Mouse (Mus musculus): Measurements from ENCODE around the gene Mybpc2. TPM values are rescaled to one million over a fixed set of nuclear protein-coding genes. Genes with fewer than 3 reads are reported as not detected.
A peak's percentile ranks its signal among the peaks of the same experiment; 100 is the strongest.

Gene Mybpc2
- polyA plus RNA-seq, 1 experiment from 2014 or later, result 0.17 TPM

- no peak overlapping the region for H3K9ac ChIP-seq
- peaks cover 26% of the 10 kb centered on the region for H3K27me3 ChIP-seq
- H3K4me3 ChIP-seq (replicated peaks), result no peak overlapping the region
- H3K36me3 ChIP-seq (replicated peaks), result peaks cover 64% of the 10 kb centered on the region
- no peak for ATAC-seq (ENCODE audit: low FRiP score)
- H3K4me2 ChIP-seq, result peak overlapping the region; percentile 17; the same call in 1 of the 2 replicates
- H3K9me3 ChIP-seq, result no peaks in the 10 kb centered on the region
- H3K4me1 ChIP-seq, result peaks cover 43% of the 10 kb centered on the region
- 0 out of 2 replicates have a peak overlapping the region, but pooled peaks have one; percentile 2 for H3K27ac ChIP-seq
- 34% methylated on average over 77 of the region's 77 CpGs for WGBS
Observed at GRCm38 (mm10) chr7:44462218-44463055, 62.0 kb downstream of the Mybpc2 start.

- Histone ChIP-seq H3K4me1 (peaks cover 35% of the 10 kb centered on the region), H3K27me3 (peaks cover 26% of the 10 kb centered on the region)
- 83% methylated on average over 57 of the region's 57 CpGs for WGBS
Observed at GRCm38 (mm10) chr7:44461503-44462217, 62.8 kb downstream of the Mybpc2 start.

GRCm38 (mm10) chr7:44460767-44461502 is 63.5 kb downstream of the Mybpc2 start:
- peaks cover 79% of the 10 kb centered on the region for H3K36me3 ChIP-seq (replicated peaks)

More at GRCm38 (mm10) chr7:44461503-44462217, 62.8 kb downstream of the Mybpc2 start:
- H3K9me3 ChIP-seq, result no peaks in the 10 kb centered on the region
- peaks cover 71% of the 10 kb centered on the region for H3K36me3 ChIP-seq (replicated peaks)
- no peak overlapping the region for H3K27ac ChIP-seq
- no peak overlapping the region for H3K4me3 ChIP-seq (replicated peaks)
- no peak overlapping the region for H3K4me2 ChIP-seq
- no peak for ATAC-seq (ENCODE audit: low FRiP score)
- no peak overlapping the region for H3K9ac ChIP-seq

GRCm38 (mm10) chr7:44460067-44460466 is 64.4 kb downstream of the Mybpc2 start:
- WGBS, result 84% methylated on average over 6 of the region's 6 CpGs
- no peak overlapping the region for H3K9ac ChIP-seq
- H3K4me2 ChIP-seq, result no peak overlapping the region
- peaks cover 30% of the 10 kb centered on the region for H3K4me1 ChIP-seq
- peaks cover 26% of the 10 kb centered on the region for H3K27me3 ChIP-seq
- ATAC-seq (ENCODE audit: low FRiP score), result no peak
- no peak overlapping the region for H3K4me3 ChIP-seq (replicated peaks)
- H3K9me3 ChIP-seq, result no peaks in the 10 kb centered on the region
- no peak overlapping the region for H3K27ac ChIP-seq
- peaks cover 86% of the 10 kb centered on the region for H3K36me3 ChIP-seq (replicated peaks)

More at GRCm38 (mm10) chr7:44460767-44461502, 63.5 kb downstream of the Mybpc2 start:
- no peak for ATAC-seq (ENCODE audit: low FRiP score)
- H3K4me3 ChIP-seq (replicated peaks), result no peak overlapping the region
- H3K9me3 ChIP-seq, result no peaks in the 10 kb centered on the region
- 86% methylated on average over 31 of the region's 31 CpGs for WGBS
- no peak overlapping the region for H3K27ac ChIP-seq
- H3K4me2 ChIP-seq, result no peak overlapping the region
- peaks cover 35% of the 10 kb centered on the region for H3K4me1 ChIP-seq
- H3K27me3 ChIP-seq, result peaks cover 26% of the 10 kb centered on the region
- H3K9ac ChIP-seq, result no peak overlapping the region

- ATAC-seq (ENCODE audit: low FRiP score), result no peak
- H3K36me3 ChIP-seq (replicated peaks), result peaks cover 75% of the 10 kb centered on the region
- peaks cover 11% of the 10 kb centered on the region for H3K27me3 ChIP-seq
- no peak overlapping the region for H3K9ac ChIP-seq
- no peaks in the 10 kb centered on the region for H3K9me3 ChIP-seq
- H3K4me3 ChIP-seq (replicated peaks), result no peak overlapping the region
- H3K4me1 ChIP-seq, result peaks cover 20% of the 10 kb centered on the region
- no peak overlapping the region for H3K4me2 ChIP-seq
- 97% methylated on average over 1 of the region's 1 CpGs for WGBS
- no peak overlapping the region for H3K27ac ChIP-seq
Observed at GRCm38 (mm10) chr7:44456302-44456701, 68.2 kb downstream of the Mybpc2 start.

- Histone ChIP-seq H3K9ac (no peak overlapping the region), H3K27ac (0 out of 2 replicates have a peak overlapping the region, but pooled peaks have one; percentile 20)
Observed at GRCm38 (mm10) chr7:44453256-44453655, 71.2 kb downstream of the Mybpc2 start.

More at GRCm38 (mm10) chr7:44453256-44453655, 71.2 kb downstream of the Mybpc2 start:
- Histone ChIP-seq H3K9me3 (no peaks in the 10 kb centered on the region), H3K4me3 (replicated peaks) (no peak overlapping the region), H3K36me3 (replicated peaks) (peaks cover 74% of the 10 kb centered on the region), H3K4me1 (peaks cover 21% of the 10 kb centered on the region), H3K27me3 (no peaks in the 10 kb centered on the region), H3K4me2 (no peak overlapping the region)
- no peak for ATAC-seq (ENCODE audit: low FRiP score)
- WGBS, result 31% methylated on average over 3 of the region's 3 CpGs

Small RNAs within 50 kb of the gene (microRNA-seq; reads per million reads assigned to microRNA genes)
- not detected for gene Mir7052
- gene Mir7053, result 0.97 reads per million

Other genes starting within 250 kb of the Mybpc2 start
- gene Clec11a, start 217.8 kb downstream of the Mybpc2 start, polyA plus RNA-seq (2016; fragmentation: Nextera tagmentation; extraction: Ambion mirVana), result 2.5 and 2.9 TPM in 2 replicates
- gene Shank1, start 214.4 kb downstream of the Mybpc2 start, polyA plus RNA-seq (2016; fragmentation: Nextera tagmentation; extraction: Ambion mirVana), result 7.7 and 8.0 TPM in 2 replicates
- 5.5 and 6.6 TPM in 2 replicates for gene Syt3, start 140.6 kb downstream of the Mybpc2 start, polyA plus RNA-seq (2016; fragmentation: Nextera tagmentation; extraction: Ambion mirVana)
- 0.86 and 1.5 TPM in 2 replicates for gene 1700008O03Rik, start 138.8 kb downstream of the Mybpc2 start, polyA plus RNA-seq (2016; fragmentation: Nextera tagmentation; extraction: Ambion mirVana)
- 10.6 and 12.0 TPM in 2 replicates for gene Lrrc4b, start 95.6 kb downstream of the Mybpc2 start, polyA plus RNA-seq (2016; fragmentation: Nextera tagmentation; extraction: Ambion mirVana)
- gene Aspdh, start 59.3 kb downstream of the Mybpc2 start, polyA plus RNA-seq (2016; fragmentation: Nextera tagmentation; extraction: Ambion mirVana), result 4.8 TPM in 2 replicates
- 47.2 and 56.8 TPM in 2 replicates for gene Josd2, start 56.7 kb downstream of the Mybpc2 start, polyA plus RNA-seq (2016; fragmentation: Nextera tagmentation; extraction: Ambion mirVana)
- 121 and 125 TPM in 2 replicates for gene Emc10, start 28.1 kb downstream of the Mybpc2 start, polyA plus RNA-seq (2016; fragmentation: Nextera tagmentation; extraction: Ambion mirVana)
- gene Fam71e1, start 28.1 kb downstream of the Mybpc2 start, polyA plus RNA-seq (2016; fragmentation: Nextera tagmentation; extraction: Ambion mirVana), result 29.8 and 34.2 TPM in 2 replicates
- not detected in 2 replicates for gene Spib, start 7.4 kb upstream of the Mybpc2 start, polyA plus RNA-seq (2016; fragmentation: Nextera tagmentation; extraction: Ambion mirVana)
- 111 and 126 TPM in 2 replicates for gene Pold1, start 24.2 kb upstream of the Mybpc2 start, polyA plus RNA-seq (2016; fragmentation: Nextera tagmentation; extraction: Ambion mirVana)
- 72.7 and 73.5 TPM in 2 replicates for gene Nr1h2, start 29.3 kb upstream of the Mybpc2 start, polyA plus RNA-seq (2016; fragmentation: Nextera tagmentation; extraction: Ambion mirVana)
- gene Napsa, start 47.7 kb upstream of the Mybpc2 start, polyA plus RNA-seq (2016; fragmentation: Nextera tagmentation; extraction: Ambion mirVana), result 0.38 and 0.51 TPM in 2 replicates
- gene Kcnc3, start 66.0 kb upstream of the Mybpc2 start, polyA plus RNA-seq (2016; fragmentation: Nextera tagmentation; extraction: Ambion mirVana), result 1.7 and 1.9 TPM in 2 replicates
- gene Myh14, start 146.2 kb upstream of the Mybpc2 start, polyA plus RNA-seq (2016; fragmentation: Nextera tagmentation; extraction: Ambion mirVana), result 2.1 and 2.3 TPM in 2 replicates
- gene Izumo2, start 184.1 kb upstream of the Mybpc2 start, polyA plus RNA-seq (2016; fragmentation: Nextera tagmentation; extraction: Ambion mirVana), result not detected in 2 replicates
- gene Vrk3, start 223.8 kb upstream of the Mybpc2 start, polyA plus RNA-seq (2016; fragmentation: Nextera tagmentation; extraction: Ambion mirVana), result 39.1 and 42.0 TPM in 2 replicates
- 2.3 and 2.4 TPM in 2 replicates for gene Zfp473, start 226.4 kb upstream of the Mybpc2 start, polyA plus RNA-seq (2016; fragmentation: Nextera tagmentation; extraction: Ambion mirVana)

Measured in forebrain, embryonic 12.5 days (tissue).